Mouse (Mus musculus): ENCODE measurements around the gene Elobl.

Gene Elobl

GRCm38 (mm10) chr11:88981337-88981736 lies 14.6 kb upstream of the Elobl start:
- no peak for DNase-seq

- DNase-seq = no peak
These were observed 10.5 kb upstream of the Elobl start for GRCm38 (mm10) chr11:88977188-88977587.

GRCm38 (mm10) chr11:88976320-88976719 lies 9.6 kb upstream of the Elobl start:
- peak; percentile 56 for DNase-seq

- peak; percentile 96 for DNase-seq
These were observed 7.3 kb upstream of the Elobl start for GRCm38 (mm10) chr11:88973776-88974701.

- DNase-seq = no peak
These were observed 3.5 kb upstream of the Elobl start, which contains the start of gene Coil for GRCm38 (mm10) chr11:88970202-88970732. TSS of gene Coil (plus strand) at chr11:88970252.

GRCm38 (mm10) chr11:88958851-88959250 lies 7.9 kb downstream of the Elobl start:
- DNase-seq = no peak

- peak; percentile 99 for DNase-seq
These were observed 11.3 kb downstream of the Elobl start, which contains the start of gene Scpep1 for GRCm38 (mm10) chr11:88955217-88955969. TSS of gene Scpep1 (minus strand) at chr11:88955465.

- DNase-seq = no peak
These were observed 11.9 kb downstream of the Elobl start for GRCm38 (mm10) chr11:88954803-88955202.

- no peak for DNase-seq
These were observed 13.1 kb downstream of the Elobl start for GRCm38 (mm10) chr11:88953582-88953981.

GRCm38 (mm10) chr11:88952117-88952516 lies 14.6 kb downstream of the Elobl start:
- no peak for DNase-seq

- DNase-seq = no peak
These were observed 15.2 kb downstream of the Elobl start for GRCm38 (mm10) chr11:88951576-88951975.

GRCm38 (mm10) chr11:88950640-88951250 lies 16.0 kb downstream of the Elobl start:
- DNase-seq = no peak

- DNase-seq = no peak
These were observed 16.7 kb downstream of the Elobl start for GRCm38 (mm10) chr11:88949802-88950639.

GRCm38 (mm10) chr11:88948896-88949295 lies 17.8 kb downstream of the Elobl start:
- DNase-seq = no peak

- DNase-seq = no peak
These were observed 20.7 kb downstream of the Elobl start for GRCm38 (mm10) chr11:88945971-88946585.

- no peak for DNase-seq
These were observed 25.2 kb downstream of the Elobl start for GRCm38 (mm10) chr11:88941489-88941888.

- DNase-seq = no peak
These were observed 27.1 kb downstream of the Elobl start for GRCm38 (mm10) chr11:88939634-88940033.

- DNase-seq = no peak
These were observed 28.0 kb downstream of the Elobl start for GRCm38 (mm10) chr11:88938770-88939169.

GRCm38 (mm10) chr11:88937886-88938285 lies 28.8 kb downstream of the Elobl start:
- DNase-seq = no peak

- no peak for DNase-seq
These were observed 32.4 kb downstream of the Elobl start for GRCm38 (mm10) chr11:88934089-88935000.

Measured in thymus, postnatal 4 days (tissue).